Mouse (Mus musculus) NIH3T3 (cell line): Measurements from ENCODE around the gene Prrg2.
"Not testable (repeated sequence)": the region's sequence is repeated elsewhere in the genome, so short reads cannot be mapped to it uniquely, and the experiment has no call there.

ENCODE experiments used
- DNase-seq: peaks from one replicate; pipeline ENCODE4 v3.0.0-alpha.2; 2012; ENCODE audit warnings: low read depth

Prrg2 gene

GRCm38 (mm10) chr7:45062239-45062835 is at the start of gene Prrg2, which contains the start of gene Nosip:
Prrg2 (minus strand) TSS chr7:45062677.
Nosip (plus strand) TSS chr7:45062429.
- DNase-seq, result peak; percentile 99

DNA sequence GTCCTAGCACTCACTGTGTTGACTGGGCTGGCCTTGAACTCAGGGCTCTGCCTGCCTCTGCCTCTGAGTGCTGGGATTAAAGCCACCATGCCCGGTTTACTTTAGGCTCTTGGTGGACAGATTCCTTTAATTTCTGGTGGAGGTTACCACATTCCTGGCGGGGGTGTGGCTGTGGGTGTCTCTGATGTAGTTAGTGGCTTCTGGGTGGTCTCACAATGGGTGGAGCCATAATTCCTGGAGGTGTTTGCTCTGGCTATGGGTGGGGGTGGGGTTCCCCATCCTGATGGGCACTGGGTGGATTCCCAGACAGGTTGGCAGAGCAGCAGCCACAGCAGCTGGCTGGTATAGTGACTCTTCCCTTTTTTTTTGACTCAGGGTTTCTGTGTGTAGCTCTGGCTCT is 49.5 kb upstream of the Prrg2 start:
- no peak for DNase-seq

DNA sequence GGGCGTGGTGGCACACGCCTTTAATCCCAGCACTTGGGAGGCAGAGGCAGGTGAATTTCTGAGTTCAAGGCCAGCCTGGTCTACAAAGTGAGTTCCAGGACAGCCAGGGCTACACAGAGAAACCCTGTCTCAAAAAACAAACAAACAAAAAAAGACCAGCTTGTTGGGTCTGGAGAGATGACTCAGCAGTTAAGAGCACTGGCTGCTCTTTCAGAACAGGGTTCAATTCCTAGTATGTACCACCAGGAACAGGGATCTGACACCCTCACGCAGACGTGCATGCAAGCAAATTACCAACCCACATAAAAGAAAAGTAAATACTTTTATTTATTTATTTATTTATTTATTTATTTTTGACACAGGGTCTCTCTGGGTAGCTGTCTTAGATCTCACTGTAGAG is 47.6 kb upstream of the Prrg2 start:
- not testable (repeated sequence) for DNase-seq

- no peak for DNase-seq
Observed at GRCm38 (mm10) chr7:45107052-45107645, 44.7 kb upstream of the Prrg2 start.

- DNase-seq, result no peak
Observed at GRCm38 (mm10) chr7:45106441-45106840, 44.0 kb upstream of the Prrg2 start.

- no peak for DNase-seq
Observed at GRCm38 (mm10) chr7:45105491-45105890, 43.0 kb upstream of the Prrg2 start.

DNA sequence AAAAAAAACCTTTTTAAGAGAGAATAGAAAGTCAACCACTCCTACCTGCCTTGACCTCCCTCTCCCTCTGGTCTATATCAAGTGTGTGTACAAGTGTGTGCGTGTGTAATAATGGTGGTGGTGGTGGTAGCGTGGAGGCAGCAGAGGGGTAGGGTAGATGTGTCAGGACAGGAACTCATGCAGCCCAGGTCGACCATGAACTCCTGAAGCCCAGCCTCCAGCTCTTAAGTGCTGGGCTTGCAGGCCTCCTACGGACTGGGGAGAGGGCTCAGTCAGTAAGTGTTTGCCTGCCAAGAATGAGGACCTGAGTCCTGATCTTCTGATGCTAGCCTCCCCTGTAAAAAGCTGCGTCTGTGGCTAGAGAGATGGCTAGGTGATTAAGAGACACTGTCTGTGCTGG is 42.5 kb upstream of the Prrg2 start:
- DNase-seq, result no peak

DNA sequence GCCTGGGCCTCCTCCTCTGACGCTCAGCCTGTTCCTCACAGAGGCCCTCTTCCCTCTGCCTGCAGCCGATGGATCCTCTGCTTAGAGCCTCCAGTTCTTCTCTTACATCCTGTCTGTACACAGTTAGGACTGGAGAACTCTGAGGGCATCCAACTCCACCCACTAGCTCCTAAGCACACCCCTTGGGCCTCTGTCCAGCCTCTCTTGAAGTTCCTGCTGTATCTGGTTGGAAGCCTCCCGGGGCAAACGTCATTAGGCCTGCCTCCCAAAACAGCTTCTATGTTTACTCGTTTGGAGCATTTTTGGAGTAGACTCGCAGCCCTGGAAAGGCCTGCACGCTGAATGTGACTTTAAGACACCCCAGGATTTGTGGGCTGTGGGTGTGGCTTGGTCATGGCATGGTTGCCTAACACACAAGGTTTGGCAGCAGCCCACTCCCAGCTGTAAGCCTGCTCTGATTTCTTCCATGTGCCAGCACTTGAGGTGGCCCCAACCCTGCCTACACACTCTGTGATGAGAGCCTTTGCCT is 41.2 kb upstream of the Prrg2 start, which contains the start of gene Fcgrt:
TSS of gene Fcgrt (minus strand) at position 200 of the 529 bp plus-strand sequence.
- DNase-seq, result peak; percentile 99

- DNase-seq, result peak; percentile 57
Observed at GRCm38 (mm10) chr7:45102940-45103585, 40.6 kb upstream of the Prrg2 start.

DNA sequence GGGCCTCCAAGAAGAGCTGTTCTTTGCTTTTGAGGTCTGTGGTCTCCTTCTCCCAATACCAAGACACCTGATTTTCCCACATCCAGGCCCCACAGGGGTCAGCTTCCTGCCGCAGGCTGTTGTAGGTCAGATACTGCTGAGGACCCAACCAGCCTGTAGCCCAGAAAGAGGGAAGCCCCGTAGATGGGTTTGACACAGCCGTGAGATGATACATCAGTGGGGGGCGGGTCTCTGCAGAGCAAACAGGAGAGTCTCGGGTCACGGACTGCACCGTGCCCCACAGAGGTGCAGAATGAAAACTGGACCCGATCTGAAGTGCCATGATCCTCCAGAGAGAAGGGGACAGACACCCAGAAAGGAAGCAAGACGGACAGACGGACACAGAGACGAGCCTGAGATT is 40.0 kb upstream of the Prrg2 start:
- DNase-seq, result no peak

- no peak for DNase-seq
Observed at GRCm38 (mm10) chr7:45100046-45100445, 37.6 kb upstream of the Prrg2 start.

GRCm38 (mm10) chr7:45098541-45099240 is 36.2 kb upstream of the Prrg2 start:
- peak; percentile 55 for DNase-seq

GRCm38 (mm10) chr7:45097479-45097878 is 35.0 kb upstream of the Prrg2 start:
- no peak for DNase-seq

DNA sequence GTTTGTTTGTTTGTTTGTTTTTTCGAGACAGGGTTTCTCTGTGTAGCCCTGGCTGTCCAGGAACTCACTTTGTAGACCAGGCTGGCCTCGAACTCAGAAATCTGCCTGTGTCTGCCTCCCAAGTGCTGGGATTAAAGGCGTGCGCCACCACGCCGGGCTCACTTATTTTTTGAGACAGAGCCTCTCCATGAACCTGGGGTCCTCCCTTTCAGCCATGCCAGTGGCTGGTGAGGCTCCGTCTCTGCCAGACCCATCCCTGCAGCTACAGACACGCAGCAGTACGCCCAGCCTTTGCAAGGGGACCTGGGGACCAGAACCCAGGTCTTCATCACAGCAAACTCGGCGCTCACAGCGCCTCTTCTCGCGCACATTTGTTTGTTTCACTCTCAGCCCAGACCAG is 33.5 kb upstream of the Prrg2 start:
- not testable (repeated sequence) for DNase-seq

DNA sequence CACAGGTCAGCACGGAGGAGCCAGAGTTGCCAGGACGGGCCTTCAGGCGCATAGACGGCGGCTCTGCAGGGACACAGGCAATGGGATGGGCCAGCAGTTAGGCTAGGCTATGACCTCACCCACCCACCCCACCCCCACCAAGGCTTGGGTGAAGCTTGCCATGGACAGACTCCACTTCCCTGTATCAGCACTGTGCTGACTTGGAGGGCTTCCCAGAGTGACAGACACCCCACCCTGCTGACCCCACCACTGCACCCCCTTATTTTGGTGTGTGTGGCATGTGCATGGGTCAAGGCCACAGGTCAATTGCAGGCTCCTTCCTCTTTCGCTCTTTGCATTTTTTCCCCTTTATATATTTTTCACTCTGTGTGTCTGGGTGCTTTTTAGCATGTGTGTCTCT is 32.9 kb upstream of the Prrg2 start:
- DNase-seq, result no peak

DNA sequence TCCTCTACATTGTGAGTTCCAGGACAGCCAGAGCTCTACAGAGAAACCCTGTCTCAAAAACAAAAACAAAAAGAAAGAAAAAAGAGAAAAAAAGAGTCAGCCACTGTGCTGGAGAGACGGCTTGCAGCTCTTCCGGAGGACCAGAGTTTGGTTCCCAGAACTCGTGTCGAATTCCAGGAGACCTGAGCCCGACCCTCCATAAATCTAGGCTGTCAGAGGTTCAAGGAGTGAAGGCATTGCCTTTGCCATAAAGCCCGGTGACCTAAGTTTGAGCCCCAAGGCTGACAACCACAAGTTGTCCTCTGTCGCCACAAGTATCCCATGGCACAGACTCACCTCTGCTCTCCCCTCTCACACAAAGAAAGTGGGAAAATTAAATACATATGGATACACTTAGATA is 31.6 kb upstream of the Prrg2 start:
- DNase-seq, result peak; percentile 66

DNA sequence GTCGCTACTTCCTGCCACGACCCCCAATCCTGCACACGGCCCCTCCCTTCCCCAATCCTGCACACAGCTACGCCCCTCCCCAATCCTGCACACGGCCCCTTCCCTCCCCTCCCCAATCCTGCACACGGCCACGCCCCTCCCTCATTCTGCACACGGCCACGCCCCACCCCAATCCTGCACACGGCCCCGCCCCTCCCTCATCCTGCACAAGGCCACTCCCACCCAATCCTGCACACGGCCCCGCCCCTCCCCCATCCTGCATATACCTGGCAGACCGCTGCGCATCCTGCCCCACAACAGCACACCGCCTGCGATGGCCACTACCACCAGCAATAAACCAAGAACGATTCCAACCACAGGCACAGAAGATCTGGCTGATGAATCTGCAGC is 31.0 kb upstream of the Prrg2 start:
- peak; percentile 31 for DNase-seq

DNA sequence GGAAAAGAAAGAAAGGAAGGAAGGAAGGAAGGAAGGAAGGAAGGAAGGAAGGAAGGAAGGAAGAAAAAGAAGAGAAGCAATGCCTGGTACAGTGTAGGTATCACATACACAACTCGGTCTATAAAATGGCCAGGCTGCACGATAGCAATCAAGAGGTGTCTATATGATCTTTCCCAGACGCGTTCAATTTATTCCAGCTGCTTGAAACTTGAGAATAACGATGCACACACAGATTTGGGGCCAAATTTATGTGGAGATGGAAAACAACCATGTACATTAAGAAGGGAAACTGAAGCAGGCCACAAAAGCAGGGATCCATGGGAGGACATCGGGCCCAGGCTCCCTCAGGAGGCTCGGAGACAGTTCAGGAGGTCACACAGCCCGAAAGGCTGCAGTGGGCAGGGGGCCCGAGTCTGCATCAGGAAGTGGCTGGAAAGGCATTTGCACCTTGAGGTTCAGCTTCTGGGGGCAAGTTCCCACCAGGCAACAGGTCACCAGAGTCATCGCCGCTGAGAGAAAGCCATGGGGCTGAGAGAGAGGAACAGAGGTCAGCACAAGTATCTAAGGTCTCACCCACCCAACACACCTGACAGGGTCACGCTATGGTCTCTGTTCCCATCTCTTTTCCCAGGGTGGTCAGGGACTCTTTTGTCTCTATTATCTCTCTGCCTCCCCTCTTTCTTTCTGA is 30.5 kb upstream of the Prrg2 start:
- DNase-seq, result peak; percentile 34

DNA sequence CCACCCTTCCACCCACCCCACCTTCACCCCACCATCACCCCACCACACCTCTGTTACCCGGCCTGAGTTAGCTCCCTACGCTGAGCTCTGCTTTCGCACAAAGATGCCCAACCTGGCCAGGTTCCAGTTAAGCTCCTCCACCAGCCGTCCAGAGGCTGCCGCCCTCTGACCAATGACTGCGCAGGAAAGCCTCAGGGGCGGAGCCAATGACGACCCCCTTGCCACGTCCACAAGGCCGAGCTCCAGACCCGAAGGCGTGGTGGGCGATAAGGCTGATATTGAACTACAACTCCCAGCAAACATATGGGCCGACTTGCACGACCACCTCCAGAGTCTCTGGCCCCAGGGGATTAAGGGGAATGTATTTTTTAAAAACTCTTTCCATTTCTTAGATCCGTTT is 29.6 kb upstream of the Prrg2 start, which contains the start of gene Rcn3:
TSS of gene Rcn3 (minus strand) at position 174 of the 400 bp plus-strand sequence.
- DNase-seq, result peak; percentile 99

DNA sequence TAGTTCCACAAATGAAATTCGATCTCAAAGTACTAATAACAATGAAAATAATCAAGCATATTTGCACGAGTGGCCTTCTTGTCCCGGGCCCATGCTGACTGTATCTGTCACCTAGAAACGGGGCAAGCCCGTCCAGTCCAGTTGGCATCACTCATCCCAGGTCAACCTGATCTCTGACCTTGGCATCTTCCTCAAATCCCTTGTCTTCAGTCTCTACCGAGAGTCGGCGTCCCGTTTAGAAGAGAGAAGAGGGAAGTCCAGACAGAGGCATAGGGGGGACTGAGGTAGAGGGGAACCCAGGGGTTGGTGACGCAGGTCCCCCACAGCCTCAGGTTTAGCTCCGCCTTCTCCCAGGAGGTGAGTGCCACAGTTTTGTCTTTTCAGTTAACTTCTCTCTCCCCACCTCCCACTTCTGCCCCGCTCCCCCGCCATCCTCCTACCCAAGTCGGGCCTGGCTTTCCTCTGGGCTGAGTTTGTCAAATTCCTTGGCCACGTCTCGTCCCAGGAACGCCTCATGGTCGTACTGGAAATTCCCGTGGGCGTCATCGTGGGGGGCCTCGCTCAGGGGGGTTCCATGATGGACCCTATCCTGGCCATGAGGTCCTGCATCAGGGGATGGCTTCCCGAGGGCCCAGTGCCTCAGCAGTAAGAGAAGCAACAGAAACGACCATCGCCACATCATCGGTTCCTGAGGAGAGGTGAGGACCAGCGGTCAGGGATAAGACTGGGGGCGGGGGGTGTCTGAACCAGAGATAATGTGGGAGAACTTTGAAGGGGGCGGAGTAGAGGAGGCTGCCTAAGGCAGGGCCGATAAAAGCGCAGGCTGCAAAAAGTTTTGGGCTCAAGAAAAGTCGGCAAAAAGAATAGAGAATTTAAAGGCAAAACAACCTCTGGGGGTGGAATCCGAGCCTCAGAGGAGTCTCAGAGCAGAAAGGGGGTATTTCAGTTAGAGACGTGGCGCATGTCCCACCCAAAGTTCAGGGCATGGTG is 28.8 kb upstream of the Prrg2 start:
- DNase-seq, result peak; percentile 77
